Mouse (Mus musculus) ES-E14 (cell line): ENCODE measurements around the gene Cactin.

ENCODE experiments used
- CHD2 ChIP-seq: IDR thresholded peaks from 2 replicates; pipeline ENCODE4 v1.6.1; 2014; ENCODE audit warnings: mild to moderate bottlenecking, low read depth, low read length, inconsistent platforms
- HCFC1 ChIP-seq: IDR thresholded peaks from 2 replicates; pipeline ENCODE4 v1.6.1; 2012; ENCODE audit warnings: low read length, inconsistent platforms, borderline replicate concordance; ENCODE audit not compliant: insufficient read depth
- ZC3H11A ChIP-seq: IDR thresholded peaks from 2 replicates; pipeline ENCODE4 v1.6.1; 2012; ENCODE audit warnings: low read depth, mild to moderate bottlenecking, inconsistent platforms, low read length, borderline replicate concordance

DNA sequence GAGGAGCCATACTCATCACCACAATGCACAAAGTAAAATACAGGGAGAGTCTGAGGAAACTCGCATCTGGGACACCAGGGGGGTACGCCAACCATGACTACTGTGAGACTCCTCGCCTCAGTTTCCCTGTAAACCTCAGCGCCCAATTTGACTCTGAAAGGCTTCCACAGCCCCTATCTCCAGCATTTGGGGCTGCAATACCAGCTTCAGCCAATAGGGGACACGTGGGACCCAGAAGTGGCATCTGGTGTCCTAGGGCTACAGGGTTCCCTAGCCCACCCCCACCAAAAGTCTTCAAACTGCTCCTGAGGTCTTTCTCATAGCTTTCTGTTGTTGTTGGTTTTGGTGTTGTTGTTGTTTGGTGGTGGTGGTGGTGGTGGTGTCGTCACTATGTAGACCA is 32.3 kb upstream of the Cactin start:
- TF ChIP-seq HCFC1 (no peak), CHD2 (no peak), ZC3H11A (no peak)
